Mouse (Mus musculus) heart, embryonic 16.5 days (tissue): ENCODE results near the gene Aldh2. TPM values are rescaled to one million over a fixed set of nuclear protein-coding genes. Genes with fewer than 3 reads are reported as not detected.

Source experiments
- ATAC-seq: fragments of 200-750 bp; cut with Nextera tagmentation; replicated peaks from 2 replicates; pipeline ENCODE4 v1.8.0; 2017; ENCODE audit warnings: moderate number of reproducible peaks; ENCODE audit not compliant: insufficient read depth, low FRiP score; ENCODE audit errors: extremely low read depth
- H3K27ac ChIP-seq: fragments of 300-500 bp; sonication (generic); 2 replicates; pipeline ENCODE4 v1.5.1; 2014; ENCODE audit warnings: mild to moderate bottlenecking, low read length, control low read depth, moderate library complexity
- H3K27me3 ChIP-seq: fragments of 300-500 bp; sonication (generic); 2 replicates; pipeline ENCODE4 v1.6.1; 2014; ENCODE audit warnings: low read length, mixed read lengths; ENCODE audit not compliant: control insufficient read depth, insufficient read depth
- H3K36me3 ChIP-seq: fragments of 300-500 bp; sonication (generic); 2 replicates; pipeline ENCODE4 v1.6.1; 2014; ENCODE audit not compliant: control insufficient read depth, insufficient read depth
- H3K4me1 ChIP-seq: fragments of 300-500 bp; sonication (generic); 2 replicates; pipeline ENCODE4 v1.6.1; 2014; ENCODE audit warnings: low read length, mixed read lengths; ENCODE audit not compliant: control insufficient read depth, insufficient read depth
- H3K4me2 ChIP-seq: fragments of 300-500 bp; sonication (generic); 2 replicates; pipeline ENCODE4 v1.6.1; 2014; ENCODE audit warnings: low read depth, mild to moderate bottlenecking, control low read depth, low read length
- H3K4me3 ChIP-seq: fragments of 300-500 bp; sonication (generic); 2 replicates; pipeline ENCODE4 v1.5.1; 2014; ENCODE audit warnings: mild to moderate bottlenecking, control low read depth, low read length
- H3K9ac ChIP-seq: fragments of 300-500 bp; sonication (generic); 2 replicates; pipeline ENCODE4 v1.6.1; 2014; ENCODE audit warnings: low read length, control low read depth
- H3K9me3 ChIP-seq: fragments of 300-500 bp; sonication (generic); replicated peaks from 2 replicates; pipeline ENCODE4 v1.6.1; 2016; ENCODE audit warnings: low read length; ENCODE audit not compliant: control insufficient read depth
- WGBS: fragments of 180-500 bp; shearing (Covaris S2); extraction: QIAGEN DNeasy Blood & Tissue Kit; methylation state at CpG from one replicate; pipeline ENCODE4 v1.1.7; 2014; 5-methylcytosine and 5-hydroxymethylcytosine counted together
- polyA plus RNA-seq: library from polyadenylated mRNA; unstranded; fragments of >200 nt; fragmentation: Nextera tagmentation; extraction: Ambion mirVana; gene quantifications from 2 replicates; pipeline ENCODE4 v1.2.1, GENCODE M21; 2015

The Aldh2 gene
- polyA plus RNA-seq, 1 experiment from 2014 or later: 132 TPM

- Histone ChIP-seq H3K27me3 (no peaks in the 10 kb centered on the region), H3K9ac (no peak overlapping the region), H3K9me3 (no peaks in the 10 kb centered on the region), H3K36me3 (0 out of 2 replicates have a peak, but pooled peaks cover 2% of the 10 kb centered on the region), H3K4me2 (no peak overlapping the region), H3K27ac (no peak overlapping the region), H3K4me3 (no peak overlapping the region), H3K4me1 (0 out of 2 replicates have a peak, but pooled peaks cover 6% of the 10 kb centered on the region)
- WGBS: 33% methylated on average over 1 of the region's 1 CpGs
- ATAC-seq: no peak
Measured at GRCm38 (mm10) chr5:121570787-121571186, 22.8 kb downstream of the Aldh2 start.

- Histone ChIP-seq H3K27me3 (no peaks in the 10 kb centered on the region), H3K36me3 (0 out of 2 replicates have a peak, but pooled peaks cover 2% of the 10 kb centered on the region), H3K4me2 (no peak overlapping the region), H3K27ac (no peak overlapping the region), H3K9me3 (no peaks in the 10 kb centered on the region), H3K4me3 (no peak overlapping the region), H3K4me1 (0 out of 2 replicates have a peak, but pooled peaks cover 6% of the 10 kb centered on the region), H3K9ac (no peak overlapping the region)
- WGBS: 71% methylated on average over 9 of the region's 9 CpGs
- ATAC-seq: no peak
Measured at GRCm38 (mm10) chr5:121569881-121570420, 23.7 kb downstream of the Aldh2 start.

GRCm38 (mm10) chr5:121566035-121566681, 27.5 kb downstream of the Aldh2 start:
- H3K36me3 ChIP-seq: no peaks in the 10 kb centered on the region
- H3K4me1 ChIP-seq: 0 out of 2 replicates have a peak, but pooled peaks cover 8% of the 10 kb centered on the region
- no peaks in the 10 kb centered on the region for H3K27me3 ChIP-seq
- no peaks in the 10 kb centered on the region for H3K9me3 ChIP-seq
- no peak overlapping the region for H3K4me2 ChIP-seq
- no peak overlapping the region for H3K9ac ChIP-seq
- no peak overlapping the region for H3K4me3 ChIP-seq
- H3K27ac ChIP-seq: no peak overlapping the region
- WGBS: 90% methylated on average over 16 of the region's 16 CpGs
- no peak for ATAC-seq

GRCm38 (mm10) chr5:121564468-121564895, 29.1 kb downstream of the Aldh2 start:
- 11% methylated on average over 11 of the region's 11 CpGs for WGBS
- Histone ChIP-seq H3K9me3 (no peaks in the 10 kb centered on the region), H3K4me3 (peak overlapping the region; percentile 26; the same call in 1 of the 2 replicates), H3K4me2 (peak overlapping the region; percentile 58), H3K27me3 (no peaks in the 10 kb centered on the region), H3K9ac (peak overlapping the region; percentile 54; the same call in 1 of the 2 replicates), H3K27ac (no peak overlapping the region; the same call in 1 of the 2 replicates), H3K36me3 (no peaks in the 10 kb centered on the region), H3K4me1 (0 out of 2 replicates have a peak, but pooled peaks cover 5% of the 10 kb centered on the region)
- ATAC-seq: no peak

- no peak overlapping the region for H3K9ac ChIP-seq
- ATAC-seq: no peak
- H3K4me3 ChIP-seq: no peak overlapping the region
- 0 out of 2 replicates have a peak, but pooled peaks cover 5% of the 10 kb centered on the region for H3K4me1 ChIP-seq
- H3K9me3 ChIP-seq: no peaks in the 10 kb centered on the region
- no peak overlapping the region for H3K27ac ChIP-seq
- no peak overlapping the region for H3K4me2 ChIP-seq
- H3K36me3 ChIP-seq: no peaks in the 10 kb centered on the region
- WGBS: 76% methylated on average over 3 of the region's 3 CpGs
- no peaks in the 10 kb centered on the region for H3K27me3 ChIP-seq
Measured at GRCm38 (mm10) chr5:121562436-121562835, 31.2 kb downstream of the Aldh2 start.

- WGBS: 79% methylated on average over 7 of the region's 7 CpGs
- no peak overlapping the region for H3K9ac ChIP-seq
- no peak overlapping the region for H3K4me2 ChIP-seq
- H3K27ac ChIP-seq: no peak overlapping the region
- H3K9me3 ChIP-seq: 0 out of 2 replicates have a peak, but pooled peaks cover 5% of the 10 kb centered on the region
- H3K36me3 ChIP-seq: no peaks in the 10 kb centered on the region
- H3K27me3 ChIP-seq: no peaks in the 10 kb centered on the region
- peaks cover 12% of the 10 kb centered on the region for H3K4me1 ChIP-seq
- H3K4me3 ChIP-seq: no peak overlapping the region
- no peak for ATAC-seq
Measured at GRCm38 (mm10) chr5:121549196-121549595, 44.4 kb downstream of the Aldh2 start.

GRCm38 (mm10) chr5:121547084-121547483, 46.5 kb downstream of the Aldh2 start:
- no peak overlapping the region for H3K4me2 ChIP-seq
- no peaks in the 10 kb centered on the region for H3K27me3 ChIP-seq
- 0 out of 2 replicates have a peak, but pooled peaks cover 5% of the 10 kb centered on the region for H3K9me3 ChIP-seq
- H3K4me1 ChIP-seq: peaks cover 19% of the 10 kb centered on the region
- no peak for ATAC-seq
- no peak overlapping the region for H3K27ac ChIP-seq
- 92% methylated on average over 3 of the region's 3 CpGs for WGBS
- no peaks in the 10 kb centered on the region for H3K36me3 ChIP-seq
- H3K4me3 ChIP-seq: no peak overlapping the region
- no peak overlapping the region for H3K9ac ChIP-seq

GRCm38 (mm10) chr5:121546530-121546895, 47.1 kb downstream of the Aldh2 start:
- Histone ChIP-seq H3K9ac (peak overlapping the region; percentile 89), H3K4me3 (peak overlapping the region; percentile 72), H3K4me1 (peaks cover 19% of the 10 kb centered on the region), H3K9me3 (0 out of 2 replicates have a peak, but pooled peaks cover 5% of the 10 kb centered on the region), H3K27ac (peak overlapping the region; percentile 93), H3K4me2 (peak overlapping the region; percentile 76), H3K27me3 (no peaks in the 10 kb centered on the region), H3K36me3 (no peaks in the 10 kb centered on the region)
- WGBS: 29% methylated on average over 6 of the region's 6 CpGs
- 0 out of 2 replicates have a peak, but pooled peaks have one; percentile 58 for ATAC-seq
